Mouse (Mus musculus): ENCODE results near the gene Nlgn2. TPM values are rescaled to one million over a fixed set of nuclear protein-coding genes. Genes with fewer than 3 reads are reported as not detected.

Gene Nlgn2
- total and polyA plus RNA-seq, 2 experiments from 2014 or later, result 20.8 to 126 TPM

GRCm38 (mm10) chr11:69789431-69789830 lies 48.2 kb downstream of the Nlgn2 start:
- no peaks in the 10 kb centered on the region for H3K9me3 ChIP-seq (ENCODE audit: low read length)
- no peaks in the 10 kb centered on the region for H3K36me3 ChIP-seq (ENCODE audit: insufficient read depth, low read length)
- no peak overlapping the region for H3K4me2 ChIP-seq (ENCODE audit: low read depth, low read length)
- no peak for DNase-seq (ENCODE audit: low spot score)
- H3K27ac ChIP-seq, result no peak overlapping the region
- 0 out of 2 replicates have a peak overlapping the region, but pooled peaks have one; percentile 28 for H3K9ac ChIP-seq (replicated peaks; ENCODE audit: low read length)
- H3K4me3 ChIP-seq (ENCODE audit: low read length), result no peak overlapping the region
- H3K27me3 ChIP-seq (ENCODE audit: insufficient read depth, low read length), result no peaks in the 10 kb centered on the region
- TF ChIP-seq CTCF (IDR thresholded peaks at IDR 0.05; ENCODE audit: low read depth), result no peak
- 60% methylated on average over 5 of the region's 5 CpGs for WGBS
- ATAC-seq, result no peak
- no peaks in the 10 kb centered on the region for H3K4me1 ChIP-seq (ENCODE audit: insufficient read depth, low read length)

- 80% methylated on average over 5 of the region's 5 CpGs for WGBS
- H3K36me3 ChIP-seq (ENCODE audit: insufficient read depth, low read length), result no peaks in the 10 kb centered on the region
- H3K9ac ChIP-seq (replicated peaks; ENCODE audit: low read length), result no peak overlapping the region
- no peaks in the 10 kb centered on the region for H3K4me1 ChIP-seq (ENCODE audit: insufficient read depth, low read length)
- no peak overlapping the region for H3K4me3 ChIP-seq (ENCODE audit: low read length)
- TF ChIP-seq CTCF (IDR thresholded peaks at IDR 0.05; ENCODE audit: low read depth), result no peak
- H3K27ac ChIP-seq, result no peak overlapping the region
- H3K27me3 ChIP-seq (ENCODE audit: insufficient read depth, low read length), result no peaks in the 10 kb centered on the region
- no peaks in the 10 kb centered on the region for H3K9me3 ChIP-seq (ENCODE audit: low read length)
- no peak for ATAC-seq
- no peak overlapping the region for H3K4me2 ChIP-seq (ENCODE audit: low read depth, low read length)
- DNase-seq (ENCODE audit: low spot score), result no peak
Measured at GRCm38 (mm10) chr11:69787306-69787705, 50.3 kb downstream of the Nlgn2 start.

- no peak for ATAC-seq
- no peak overlapping the region for H3K9ac ChIP-seq (replicated peaks; ENCODE audit: low read length)
- TF ChIP-seq CTCF (IDR thresholded peaks at IDR 0.05; ENCODE audit: low read depth), result no peak
- H3K36me3 ChIP-seq (ENCODE audit: insufficient read depth, low read length), result no peaks in the 10 kb centered on the region
- 44% methylated on average over 15 of the region's 15 CpGs for WGBS
- no peaks in the 10 kb centered on the region for H3K27me3 ChIP-seq (ENCODE audit: insufficient read depth, low read length)
- no peak overlapping the region for H3K27ac ChIP-seq
- no peak overlapping the region for H3K4me3 ChIP-seq (ENCODE audit: low read length)
- 0 out of 2 replicates have a peak overlapping the region, but pooled peaks have one; percentile 11 for H3K4me2 ChIP-seq (ENCODE audit: low read depth, low read length)
- H3K4me1 ChIP-seq (ENCODE audit: insufficient read depth, low read length), result no peaks in the 10 kb centered on the region
- no peaks in the 10 kb centered on the region for H3K9me3 ChIP-seq (ENCODE audit: low read length)
- DNase-seq (ENCODE audit: low spot score), result no peak
Measured at GRCm38 (mm10) chr11:69784793-69785272, 52.8 kb downstream of the Nlgn2 start.

GRCm38 (mm10) chr11:69781828-69782227 lies 55.8 kb downstream of the Nlgn2 start:
- DNase-seq (ENCODE audit: low spot score) (no peak), ATAC-seq (no peak)
- 27% methylated on average over 4 of the region's 4 CpGs for WGBS
- H3K4me1 ChIP-seq (ENCODE audit: insufficient read depth, low read length), result no peaks in the 10 kb centered on the region
- H3K36me3 ChIP-seq (ENCODE audit: insufficient read depth, low read length), result peaks cover 8% of the 10 kb centered on the region; the same call in 1 of the 2 replicates
- TF ChIP-seq CTCF (IDR thresholded peaks at IDR 0.05; ENCODE audit: low read depth), result no peak
- H3K9me3 ChIP-seq (ENCODE audit: low read length), result no peaks in the 10 kb centered on the region
- no peak overlapping the region for H3K4me3 ChIP-seq (ENCODE audit: low read length)
- no peak overlapping the region for H3K27ac ChIP-seq
- H3K9ac ChIP-seq (replicated peaks; ENCODE audit: low read length), result no peak overlapping the region
- H3K27me3 ChIP-seq (ENCODE audit: insufficient read depth, low read length), result no peaks in the 10 kb centered on the region
- no peak overlapping the region for H3K4me2 ChIP-seq (ENCODE audit: low read depth, low read length)

GRCm38 (mm10) chr11:69778985-69779384 lies 58.6 kb downstream of the Nlgn2 start:
- H3K9ac ChIP-seq (replicated peaks; ENCODE audit: low read length), result no peak overlapping the region
- no peak for TF ChIP-seq CTCF (IDR thresholded peaks at IDR 0.05; ENCODE audit: low read depth)
- H3K27ac ChIP-seq, result no peak overlapping the region
- no peaks in the 10 kb centered on the region for H3K9me3 ChIP-seq (ENCODE audit: low read length)
- WGBS, result 53% methylated on average over 7 of the region's 7 CpGs
- no peaks in the 10 kb centered on the region for H3K4me1 ChIP-seq (ENCODE audit: insufficient read depth, low read length)
- no peak overlapping the region for H3K4me2 ChIP-seq (ENCODE audit: low read depth, low read length)
- no peak for DNase-seq (ENCODE audit: low spot score)
- no peaks in the 10 kb centered on the region for H3K27me3 ChIP-seq (ENCODE audit: insufficient read depth, low read length)
- ATAC-seq, result no peak
- H3K36me3 ChIP-seq (ENCODE audit: insufficient read depth, low read length), result peaks cover 11% of the 10 kb centered on the region
- H3K4me3 ChIP-seq (ENCODE audit: low read length), result no peak overlapping the region

- WGBS, result 61% methylated on average over 23 of the region's 23 CpGs
Measured at GRCm38 (mm10) chr11:69778258-69778982, 59.2 kb downstream of the Nlgn2 start.

More at GRCm38 (mm10) chr11:69778258-69778982, 59.2 kb downstream of the Nlgn2 start:
- no peak overlapping the region for H3K4me3 ChIP-seq (ENCODE audit: low read length)
- H3K27me3 ChIP-seq (ENCODE audit: insufficient read depth, low read length), result no peaks in the 10 kb centered on the region
- no peaks in the 10 kb centered on the region for H3K4me1 ChIP-seq (ENCODE audit: insufficient read depth, low read length)
- no peaks in the 10 kb centered on the region for H3K9me3 ChIP-seq (ENCODE audit: low read length)
- H3K4me2 ChIP-seq (ENCODE audit: low read depth, low read length), result no peak overlapping the region
- no peak for TF ChIP-seq CTCF (IDR thresholded peaks at IDR 0.05; ENCODE audit: low read depth)
- no peak for DNase-seq (ENCODE audit: low spot score)
- H3K9ac ChIP-seq (replicated peaks; ENCODE audit: low read length), result no peak overlapping the region
- no peak overlapping the region for H3K27ac ChIP-seq
- ATAC-seq, result no peak
- H3K36me3 ChIP-seq (ENCODE audit: insufficient read depth, low read length), result peaks cover 11% of the 10 kb centered on the region
